Mouse (Mus musculus): Measurements from ENCODE around the gene Hspa1b. TPM values are rescaled to one million over a fixed set of nuclear protein-coding genes. Genes with fewer than 3 reads are reported as not detected.

The Hspa1b gene
- 8.4 TPM for polyA plus RNA-seq (2015; fragmentation: Illumina TruSeq; extraction: RNeasy Lipid Tissue Mini Kit (QIAGEN cat#74804); ENCODE audit: insufficient read depth, low read depth, low replicate concordance)

GRCm38 (mm10) chr17:34959130-34959778 lies at the start of gene Hspa1b:
TSS of gene Hspa1b (minus strand) at chr17:34959238.

GRCm38 (mm10) chr17:35000717-35001451 lies 41.8 kb upstream of the Hspa1b start, which contains the start of gene Vars:
TSS of gene Vars (plus strand) at chr17:35000987.

DNA sequence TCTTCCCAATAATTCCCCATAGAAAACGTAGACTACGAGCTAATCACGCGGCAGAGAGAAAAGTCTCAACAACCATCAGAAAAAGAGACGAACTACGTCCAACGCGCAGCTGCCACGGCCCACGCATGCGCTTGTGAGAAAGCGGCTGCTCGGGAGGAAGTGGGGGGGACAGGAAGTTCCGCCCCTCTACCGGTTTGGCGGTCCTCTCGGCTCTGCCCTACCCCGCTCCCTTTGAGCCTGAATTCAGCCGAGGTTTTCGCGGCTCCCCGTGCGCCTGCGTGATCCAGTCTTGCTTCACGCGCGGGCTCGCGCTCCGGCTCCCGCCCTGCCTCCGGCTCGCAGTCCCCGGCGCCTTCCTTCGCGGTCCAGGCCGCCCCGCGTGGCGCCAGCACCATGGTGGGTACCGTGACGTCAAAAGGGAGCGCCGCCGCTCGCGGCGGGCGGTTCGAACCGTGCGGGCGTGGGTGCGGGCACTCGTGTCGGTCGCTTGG lies 22.7 kb upstream of the Hspa1b start, which contains the start of gene Lsm2:
TSS of gene Lsm2 (plus strand) at position 173 of the 491 bp plus-strand sequence.

DNA sequence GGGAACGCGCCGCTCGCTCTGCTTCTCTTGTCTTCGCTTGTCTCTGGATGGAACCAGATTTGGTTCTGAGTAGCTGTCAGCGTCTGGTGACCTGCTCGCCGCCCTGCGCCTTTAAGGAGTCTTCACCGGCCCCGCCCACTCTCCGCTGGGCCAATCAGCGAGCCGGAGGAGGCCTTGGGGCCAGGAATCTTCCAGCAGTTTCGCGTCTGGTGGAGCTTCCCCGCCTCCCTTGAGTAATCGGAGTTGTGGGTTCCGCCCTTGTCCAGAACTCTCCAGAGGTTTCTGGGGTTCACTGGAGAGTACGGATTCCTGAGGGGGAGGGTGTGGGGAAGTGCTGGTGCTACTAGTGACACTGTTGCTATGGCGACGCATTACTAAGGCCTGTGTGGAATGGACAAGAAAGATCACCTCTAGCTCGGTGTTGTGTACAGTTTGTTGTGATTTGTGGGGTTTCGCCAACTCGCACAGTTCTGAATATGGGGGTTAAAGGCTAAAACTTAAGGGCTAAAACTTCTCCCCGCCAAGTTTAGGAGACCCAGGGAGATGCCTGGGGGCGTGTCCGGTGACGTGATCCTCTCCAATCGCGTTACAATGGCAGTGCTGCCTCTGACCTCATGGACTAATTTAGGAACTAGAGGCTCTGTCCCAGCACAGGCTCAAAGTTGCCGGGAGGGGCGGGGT lies 13.2 kb upstream of the Hspa1b start, which contains the start of the genes Hspa1a and Hspa1l:
TSS of gene Hspa1a (minus strand) at position 88 of the 681 bp plus-strand sequence.
TSS of gene Hspa1l (plus strand) at position 635 of the 681 bp plus-strand sequence.

DNA sequence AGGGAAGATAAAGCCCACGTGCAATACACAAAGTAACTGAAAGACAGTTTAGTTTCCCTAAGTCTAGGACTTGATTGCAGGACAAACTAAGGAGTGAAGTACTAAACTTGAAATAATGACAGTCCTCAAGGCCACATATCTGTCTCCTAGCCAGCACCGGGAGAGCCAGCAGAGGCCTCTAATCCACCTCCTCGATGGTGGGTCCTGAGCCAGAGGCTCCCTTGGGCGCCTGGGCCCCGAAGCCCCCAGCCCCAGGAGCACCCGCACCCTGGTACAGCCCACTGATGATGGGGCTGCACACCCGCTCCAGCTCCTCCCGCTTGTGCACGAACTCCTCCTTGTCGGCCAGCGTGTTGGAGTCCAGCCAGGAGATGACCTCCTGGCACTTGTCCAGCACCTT lies 10.8 kb upstream of the Hspa1b start, which contains the start of gene Gm20481:
TSS of gene Gm20481 (plus strand) at position 91 of the 400 bp plus-strand sequence.

DNA sequence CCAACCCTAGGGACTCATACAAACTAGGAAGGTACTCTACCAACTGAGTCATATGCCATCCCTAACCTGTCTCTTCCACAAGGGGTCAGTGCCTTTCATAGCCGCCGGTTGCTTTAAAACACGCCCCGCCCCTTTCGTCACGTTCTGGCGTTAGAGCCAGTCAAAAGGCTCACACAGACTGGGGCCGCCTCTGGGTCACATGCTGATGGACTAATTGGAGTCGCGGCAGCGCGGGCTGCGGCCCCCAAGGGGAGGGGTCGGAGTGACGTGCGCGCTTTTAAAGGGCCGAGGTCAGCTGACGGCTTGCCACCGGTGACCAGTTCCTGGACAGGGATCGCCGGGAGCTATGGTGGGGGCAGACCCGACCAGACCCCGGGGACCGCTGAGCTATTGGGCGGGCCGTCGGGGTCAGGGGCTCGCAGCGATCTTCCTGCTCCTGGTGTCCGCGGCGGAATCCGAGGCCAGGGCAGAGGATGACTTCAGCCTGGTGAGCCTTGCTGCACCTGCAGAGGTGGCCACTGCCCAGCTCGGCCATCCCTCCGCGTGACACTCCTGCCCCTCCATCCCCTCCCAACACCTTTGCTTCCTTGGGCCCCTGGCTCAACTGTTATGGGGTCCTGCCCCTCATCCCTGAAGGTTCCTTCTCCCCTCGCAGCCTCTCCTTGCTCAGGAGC lies 27.8 kb downstream of the Hspa1b start, which contains the start of gene Neu1:
TSS of gene Neu1 (plus strand) at position 193 of the 674 bp plus-strand sequence.

GRCm38 (mm10) chr17:34913930-34914665 lies 44.9 kb downstream of the Hspa1b start, which contains the start of gene Slc44a4:
TSS of gene Slc44a4 (plus strand) at chr17:34914466.

Other genes starting within 250 kb of the Hspa1b start
- 20.6 TPM for gene C4b, start 215.4 kb downstream of the Hspa1b start, polyA plus RNA-seq (2015; fragmentation: Illumina TruSeq; extraction: RNeasy Lipid Tissue Mini Kit (QIAGEN cat#74804); ENCODE audit: insufficient read depth, low read depth, low replicate concordance)
- gene Cyp21a1, start 154.7 kb downstream of the Hspa1b start, polyA plus RNA-seq (2015; fragmentation: Illumina TruSeq; extraction: RNeasy Lipid Tissue Mini Kit (QIAGEN cat#74804); ENCODE audit: insufficient read depth, low read depth, low replicate concordance): 1.9 TPM
- 14.8 TPM for gene Stk19, start 122.3 kb downstream of the Hspa1b start, polyA plus RNA-seq (2015; fragmentation: Illumina TruSeq; extraction: RNeasy Lipid Tissue Mini Kit (QIAGEN cat#74804); ENCODE audit: insufficient read depth, low read depth, low replicate concordance)
- 19.9 TPM for gene Dxo, start 122.2 kb downstream of the Hspa1b start, polyA plus RNA-seq (2015; fragmentation: Illumina TruSeq; extraction: RNeasy Lipid Tissue Mini Kit (QIAGEN cat#74804); ENCODE audit: insufficient read depth, low read depth, low replicate concordance)
- 24.5 TPM for gene Skiv2l, start 109.0 kb downstream of the Hspa1b start, polyA plus RNA-seq (2015; fragmentation: Illumina TruSeq; extraction: RNeasy Lipid Tissue Mini Kit (QIAGEN cat#74804); ENCODE audit: insufficient read depth, low read depth, low replicate concordance)
- gene Nelfe, start 108.8 kb downstream of the Hspa1b start, polyA plus RNA-seq (2015; fragmentation: Illumina TruSeq; extraction: RNeasy Lipid Tissue Mini Kit (QIAGEN cat#74804); ENCODE audit: insufficient read depth, low read depth, low replicate concordance): 11.5 TPM
- 9.5 TPM for gene Cfb, start 96.7 kb downstream of the Hspa1b start, polyA plus RNA-seq (2015; fragmentation: Illumina TruSeq; extraction: RNeasy Lipid Tissue Mini Kit (QIAGEN cat#74804); ENCODE audit: insufficient read depth, low read depth, low replicate concordance)
- gene Zbtb12, start 79.8 kb downstream of the Hspa1b start, polyA plus RNA-seq (2015; fragmentation: Illumina TruSeq; extraction: RNeasy Lipid Tissue Mini Kit (QIAGEN cat#74804); ENCODE audit: insufficient read depth, low read depth, low replicate concordance): 1.5 TPM
- gene Gm20547, start 77.2 kb downstream of the Hspa1b start, polyA plus RNA-seq (2015; fragmentation: Illumina TruSeq; extraction: RNeasy Lipid Tissue Mini Kit (QIAGEN cat#74804); ENCODE audit: insufficient read depth, low read depth, low replicate concordance): 4.5 TPM
- 22.8 TPM for gene C2, start 61.0 kb downstream of the Hspa1b start, polyA plus RNA-seq (2015; fragmentation: Illumina TruSeq; extraction: RNeasy Lipid Tissue Mini Kit (QIAGEN cat#74804); ENCODE audit: insufficient read depth, low read depth, low replicate concordance)
- 43.2 TPM for gene Ehmt2, start 60.8 kb downstream of the Hspa1b start, polyA plus RNA-seq (2015; fragmentation: Illumina TruSeq; extraction: RNeasy Lipid Tissue Mini Kit (QIAGEN cat#74804); ENCODE audit: insufficient read depth, low read depth, low replicate concordance)
- gene Slc44a4, start 44.8 kb downstream of the Hspa1b start, polyA plus RNA-seq (2015; fragmentation: Illumina TruSeq; extraction: RNeasy Lipid Tissue Mini Kit (QIAGEN cat#74804); ENCODE audit: insufficient read depth, low read depth, low replicate concordance): 1.4 TPM
- 10.7 TPM for gene Neu1, start 28.0 kb downstream of the Hspa1b start, polyA plus RNA-seq (2015; fragmentation: Illumina TruSeq; extraction: RNeasy Lipid Tissue Mini Kit (QIAGEN cat#74804); ENCODE audit: insufficient read depth, low read depth, low replicate concordance)
- not detected for gene Gm20481, start 10.7 kb upstream of the Hspa1b start, polyA plus RNA-seq (2015; fragmentation: Illumina TruSeq; extraction: RNeasy Lipid Tissue Mini Kit (QIAGEN cat#74804); ENCODE audit: insufficient read depth, low read depth, low replicate concordance)
- 4.7 TPM for gene Hspa1a, start 12.9 kb upstream of the Hspa1b start, polyA plus RNA-seq (2015; fragmentation: Illumina TruSeq; extraction: RNeasy Lipid Tissue Mini Kit (QIAGEN cat#74804); ENCODE audit: insufficient read depth, low read depth, low replicate concordance)
- not detected for gene Hspa1l, start 13.5 kb upstream of the Hspa1b start, polyA plus RNA-seq (2015; fragmentation: Illumina TruSeq; extraction: RNeasy Lipid Tissue Mini Kit (QIAGEN cat#74804); ENCODE audit: insufficient read depth, low read depth, low replicate concordance)
- 7.8 TPM for gene Lsm2, start 22.6 kb upstream of the Hspa1b start, polyA plus RNA-seq (2015; fragmentation: Illumina TruSeq; extraction: RNeasy Lipid Tissue Mini Kit (QIAGEN cat#74804); ENCODE audit: insufficient read depth, low read depth, low replicate concordance)
- gene Vars, start 41.7 kb upstream of the Hspa1b start, polyA plus RNA-seq (2015; fragmentation: Illumina TruSeq; extraction: RNeasy Lipid Tissue Mini Kit (QIAGEN cat#74804); ENCODE audit: insufficient read depth, low read depth, low replicate concordance): 23.4 TPM
- gene Vwa7, start 57.3 kb upstream of the Hspa1b start, polyA plus RNA-seq (2015; fragmentation: Illumina TruSeq; extraction: RNeasy Lipid Tissue Mini Kit (QIAGEN cat#74804); ENCODE audit: insufficient read depth, low read depth, low replicate concordance): 0.42 TPM
- 1.5 TPM for gene Sapcd1, start 68.8 kb upstream of the Hspa1b start, polyA plus RNA-seq (2015; fragmentation: Illumina TruSeq; extraction: RNeasy Lipid Tissue Mini Kit (QIAGEN cat#74804); ENCODE audit: insufficient read depth, low read depth, low replicate concordance)
- 1.8 TPM for gene Msh5, start 87.5 kb upstream of the Hspa1b start, polyA plus RNA-seq (2015; fragmentation: Illumina TruSeq; extraction: RNeasy Lipid Tissue Mini Kit (QIAGEN cat#74804); ENCODE audit: insufficient read depth, low read depth, low replicate concordance)
- 36.2 TPM for gene Clic1, start 90.7 kb upstream of the Hspa1b start, polyA plus RNA-seq (2015; fragmentation: Illumina TruSeq; extraction: RNeasy Lipid Tissue Mini Kit (QIAGEN cat#74804); ENCODE audit: insufficient read depth, low read depth, low replicate concordance)
- 19.5 TPM for gene Ddah2, start 99.8 kb upstream of the Hspa1b start, polyA plus RNA-seq (2015; fragmentation: Illumina TruSeq; extraction: RNeasy Lipid Tissue Mini Kit (QIAGEN cat#74804); ENCODE audit: insufficient read depth, low read depth, low replicate concordance)
- gene Ly6g6c, start 106.2 kb upstream of the Hspa1b start, polyA plus RNA-seq (2015; fragmentation: Illumina TruSeq; extraction: RNeasy Lipid Tissue Mini Kit (QIAGEN cat#74804); ENCODE audit: insufficient read depth, low read depth, low replicate concordance): not detected
- gene Mpig6b, start 106.9 kb upstream of the Hspa1b start, polyA plus RNA-seq (2015; fragmentation: Illumina TruSeq; extraction: RNeasy Lipid Tissue Mini Kit (QIAGEN cat#74804); ENCODE audit: insufficient read depth, low read depth, low replicate concordance): not detected
- not detected for gene Ly6g6e, start 117.7 kb upstream of the Hspa1b start, polyA plus RNA-seq (2015; fragmentation: Illumina TruSeq; extraction: RNeasy Lipid Tissue Mini Kit (QIAGEN cat#74804); ENCODE audit: insufficient read depth, low read depth, low replicate concordance)
- gene Ly6g6d, start 118.8 kb upstream of the Hspa1b start, polyA plus RNA-seq (2015; fragmentation: Illumina TruSeq; extraction: RNeasy Lipid Tissue Mini Kit (QIAGEN cat#74804); ENCODE audit: insufficient read depth, low read depth, low replicate concordance): not detected
- gene Ly6g6f, start 126.4 kb upstream of the Hspa1b start, polyA plus RNA-seq (2015; fragmentation: Illumina TruSeq; extraction: RNeasy Lipid Tissue Mini Kit (QIAGEN cat#74804); ENCODE audit: insufficient read depth, low read depth, low replicate concordance): not detected
- gene Abhd16a, start 130.0 kb upstream of the Hspa1b start, polyA plus RNA-seq (2015; fragmentation: Illumina TruSeq; extraction: RNeasy Lipid Tissue Mini Kit (QIAGEN cat#74804); ENCODE audit: insufficient read depth, low read depth, low replicate concordance): 25.5 TPM
- not detected for gene Ly6g5c, start 149.0 kb upstream of the Hspa1b start, polyA plus RNA-seq (2015; fragmentation: Illumina TruSeq; extraction: RNeasy Lipid Tissue Mini Kit (QIAGEN cat#74804); ENCODE audit: insufficient read depth, low read depth, low replicate concordance)
- not detected for gene Ly6g5b, start 156.2 kb upstream of the Hspa1b start, polyA plus RNA-seq (2015; fragmentation: Illumina TruSeq; extraction: RNeasy Lipid Tissue Mini Kit (QIAGEN cat#74804); ENCODE audit: insufficient read depth, low read depth, low replicate concordance)
- gene Gpank1, start 162.2 kb upstream of the Hspa1b start, polyA plus RNA-seq (2015; fragmentation: Illumina TruSeq; extraction: RNeasy Lipid Tissue Mini Kit (QIAGEN cat#74804); ENCODE audit: insufficient read depth, low read depth, low replicate concordance): 8.6 TPM
- 52.8 TPM for gene Csnk2b, start 162.8 kb upstream of the Hspa1b start, polyA plus RNA-seq (2015; fragmentation: Illumina TruSeq; extraction: RNeasy Lipid Tissue Mini Kit (QIAGEN cat#74804); ENCODE audit: insufficient read depth, low read depth, low replicate concordance)
- 6.8 TPM for gene D17H6S53E, start 167.1 kb upstream of the Hspa1b start, polyA plus RNA-seq (2015; fragmentation: Illumina TruSeq; extraction: RNeasy Lipid Tissue Mini Kit (QIAGEN cat#74804); ENCODE audit: insufficient read depth, low read depth, low replicate concordance)
- not detected for gene Apom, start 172.8 kb upstream of the Hspa1b start, polyA plus RNA-seq (2015; fragmentation: Illumina TruSeq; extraction: RNeasy Lipid Tissue Mini Kit (QIAGEN cat#74804); ENCODE audit: insufficient read depth, low read depth, low replicate concordance)
- 43.1 TPM for gene Bag6, start 175.9 kb upstream of the Hspa1b start, polyA plus RNA-seq (2015; fragmentation: Illumina TruSeq; extraction: RNeasy Lipid Tissue Mini Kit (QIAGEN cat#74804); ENCODE audit: insufficient read depth, low read depth, low replicate concordance)
- 89.4 TPM for gene Prrc2a, start 205.7 kb upstream of the Hspa1b start, polyA plus RNA-seq (2015; fragmentation: Illumina TruSeq; extraction: RNeasy Lipid Tissue Mini Kit (QIAGEN cat#74804); ENCODE audit: insufficient read depth, low read depth, low replicate concordance)
- 2.3 TPM for gene Aif1, start 216.8 kb upstream of the Hspa1b start, polyA plus RNA-seq (2015; fragmentation: Illumina TruSeq; extraction: RNeasy Lipid Tissue Mini Kit (QIAGEN cat#74804); ENCODE audit: insufficient read depth, low read depth, low replicate concordance)
- gene Lst1, start 229.2 kb upstream of the Hspa1b start, polyA plus RNA-seq (2015; fragmentation: Illumina TruSeq; extraction: RNeasy Lipid Tissue Mini Kit (QIAGEN cat#74804); ENCODE audit: insufficient read depth, low read depth, low replicate concordance): 5.7 TPM
- 1.00 TPM for gene Ltb, start 235.2 kb upstream of the Hspa1b start, polyA plus RNA-seq (2015; fragmentation: Illumina TruSeq; extraction: RNeasy Lipid Tissue Mini Kit (QIAGEN cat#74804); ENCODE audit: insufficient read depth, low read depth, low replicate concordance)
- gene Tnf, start 242.8 kb upstream of the Hspa1b start, polyA plus RNA-seq (2015; fragmentation: Illumina TruSeq; extraction: RNeasy Lipid Tissue Mini Kit (QIAGEN cat#74804); ENCODE audit: insufficient read depth, low read depth, low replicate concordance): 0.50 TPM
- not detected for gene Lta, start 246.1 kb upstream of the Hspa1b start, polyA plus RNA-seq (2015; fragmentation: Illumina TruSeq; extraction: RNeasy Lipid Tissue Mini Kit (QIAGEN cat#74804); ENCODE audit: insufficient read depth, low read depth, low replicate concordance)